Mouse (Mus musculus): Measurements from ENCODE around the gene Pdia5.

DNA sequence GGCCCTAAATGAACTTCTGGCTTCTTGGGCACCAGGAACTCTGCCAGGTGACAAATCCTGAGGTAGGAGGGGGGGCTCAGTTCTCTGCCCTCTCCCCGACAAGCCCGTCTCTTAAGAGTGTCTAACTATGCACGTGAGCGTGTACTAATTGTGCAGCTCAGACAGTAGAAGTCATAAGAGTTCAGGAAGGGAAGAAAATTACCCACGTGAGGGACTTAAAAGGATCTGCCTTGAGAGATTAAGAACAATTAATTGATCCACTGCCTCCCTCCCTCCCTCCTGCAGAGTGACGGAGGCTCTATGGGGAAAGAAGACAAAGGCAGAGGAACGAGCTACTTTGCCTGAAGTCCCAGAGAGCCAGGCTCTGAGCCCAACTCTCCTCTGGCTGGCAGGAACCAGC is 31.1 kb downstream of the Pdia5 start:
- TF ChIP-seq CTCF (conservative IDR thresholded peaks at IDR 0.05; ENCODE audit: low read length) (no peak), POU5F1 (IDR thresholded peaks at IDR 0.05; ENCODE audit: borderline replicate concordance, low read length) (no peak), NANOG (IDR thresholded peaks at IDR 0.05; ENCODE audit: borderline replicate concordance, low read length) (no peak)

All from E14TG2a.4 (cell line).